Mouse (Mus musculus) cerebellum, adult 2 months (tissue): ENCODE data around the gene Tmem163.

Experiments
- CTCF ChIP-seq: fragments of 200-500 bp; IDR thresholded peaks from 2 replicates; pipeline ENCODE4 v1.5.1; 2011; ENCODE audit warnings: low read depth, mild to moderate bottlenecking, control low read depth, low read length, moderate library complexity, borderline replicate concordance; ENCODE audit not compliant: insufficient read depth
- POLR2A ChIP-seq: fragments of 200-500 bp; IDR thresholded peaks from 2 replicates; pipeline ENCODE4 v1.6.1; 2011; ENCODE audit warnings: low read length, control low read depth, borderline replicate concordance; ENCODE audit not compliant: insufficient read depth

DNA sequence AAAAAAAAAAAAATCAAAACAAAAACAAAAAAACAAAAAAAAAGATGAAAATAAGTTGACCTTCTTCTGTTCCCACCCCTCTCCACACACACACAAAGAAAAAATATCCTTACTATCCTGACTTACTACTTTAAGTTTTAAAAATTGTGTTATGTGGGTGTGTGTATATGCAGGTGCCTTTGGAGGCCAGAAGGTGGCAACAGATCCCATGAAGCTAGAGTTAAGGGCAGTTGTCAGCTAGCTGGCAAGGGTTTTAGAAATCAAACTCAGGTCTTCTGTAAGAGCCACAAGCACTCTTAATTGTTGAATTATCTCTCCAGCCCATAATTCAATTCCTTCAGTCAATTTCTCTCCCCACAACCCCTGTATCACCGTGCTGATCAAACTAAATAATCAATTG is 22.8 kb upstream of the Tmem163 start:
- TF ChIP-seq CTCF, result no peak
- no peak for TF ChIP-seq POLR2A
